9 mouse cellular contexts compared by ENCODE assay signal in the genomic region with DNA sequence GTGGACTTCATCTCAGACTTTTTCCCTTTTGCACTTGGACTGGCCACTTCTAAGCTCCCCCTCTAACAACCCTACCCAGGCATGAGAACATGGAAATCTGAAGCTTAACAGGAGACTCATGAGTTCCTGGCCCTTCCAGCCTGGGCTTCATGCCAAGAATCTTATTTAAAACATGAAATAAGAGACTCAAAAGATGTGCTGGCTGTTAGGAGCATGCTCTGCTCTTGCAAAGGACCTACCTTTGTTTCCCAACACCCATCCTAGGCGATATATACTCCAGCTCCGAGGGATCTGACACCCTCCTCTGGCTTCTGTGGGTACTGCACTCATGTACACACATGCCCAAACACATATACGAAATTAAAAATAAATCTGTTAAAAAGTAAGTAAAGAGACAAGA.
DNase-seq lines count a peak whose midpoint lies in the region; ATAC-seq and TF ChIP-seq lines count a peak whose summit lies in the region.
"Had no signal": no experiment of that assay in that cellular context is flagged by ENCODE, and none has a peak within 500 bp of the region (broad histone marks: within the 10 kb centered on the region; RNA-seq: fewer than 3 reads in every experiment).

No protein-coding gene starts in this region.

- ATAC-seq in lung, embryonic 15.5 days (ENCODE audit: borderline replicate concordance, extremely low read depth, low FRiP score, low TSS enrichment), result peak; percentile 94
- peak; percentile 26; the same call in 1 of the 2 replicates for ATAC-seq in forebrain, embryonic 14.5 days
- ATAC-seq in frontal cortex, adult (ENCODE audit: low TSS enrichment), result no peak

- no peak for TF ChIP-seq CTCF in lung, adult 2 months (IDR thresholded peaks at IDR 0.05; ENCODE audit: insufficient read depth, low read length)

- H3K36me3 ChIP-seq in lung, embryonic 15.5 days, result no peaks in the 10 kb centered on the region
- H3K36me3 ChIP-seq in forebrain, embryonic 14.5 days (ENCODE audit: control insufficient read depth, insufficient read depth, low read length), result no peaks in the 10 kb centered on the region

- WGBS in lung, embryonic 15.5 days, result 18% methylated on average over 3 of the region's 3 CpGs
- 30% methylated on average over 3 of the region's 3 CpGs for WGBS in lung, adult 2 months
- 59% methylated on average over 3 of the region's 3 CpGs for WGBS in forebrain, embryonic 14.5 days

- DNase-seq in embryo, embryonic 10.5 days (ENCODE audit: low spot score), result peak; percentile 7
- DNase-seq in embryo, embryonic 9.5 days (ENCODE audit: extremely low spot score), result no peak
- DNase-seq in lung, adult 2 months, result no peak
- DNase-seq in forebrain, embryonic 14.5 days (ENCODE audit: low spot score), result peak; percentile 60
- peak; percentile 3 for DNase-seq in skeletal muscle tissue, adult 2 months (ENCODE audit: low read depth, low spot score)
- no peak for DNase-seq in cerebellum, adult 11 months
- DNase-seq: right cerebral cortex, postnatal 25 days had no signal

- H3K4me3 ChIP-seq in lung, embryonic 15.5 days, result no peak overlapping the region
- H3K4me3 ChIP-seq in lung, adult 2 months (replicated peaks; ENCODE audit: extremely low read depth, low read depth, low read length), result no peak overlapping the region
- no peak overlapping the region for H3K4me3 ChIP-seq in forebrain, embryonic 14.5 days (ENCODE audit: low read depth, low read length)

- no peak for TF ChIP-seq POLR2A in lung, adult 2 months (IDR thresholded peaks at IDR 0.05; ENCODE audit: borderline replicate concordance, extremely low read depth, low read depth, low read length)

- no peak overlapping the region for H3K4me2 ChIP-seq in lung, embryonic 15.5 days
- H3K4me2 ChIP-seq in forebrain, embryonic 14.5 days (ENCODE audit: low read length), result no peak overlapping the region

- no peaks in the 10 kb centered on the region for H3K27me3 ChIP-seq in lung, embryonic 15.5 days
- H3K27me3 ChIP-seq in forebrain, embryonic 14.5 days (replicated peaks; ENCODE audit: control insufficient read depth, insufficient read depth, low read length), result no peaks in the 10 kb centered on the region

- no peaks in the 10 kb centered on the region for H3K9me3 ChIP-seq in lung, embryonic 15.5 days
- H3K9me3 ChIP-seq in forebrain, embryonic 14.5 days (replicated peaks; ENCODE audit: control insufficient read depth, low read length), result no peaks in the 10 kb centered on the region

- H3K9ac ChIP-seq in lung, embryonic 15.5 days, result no peak overlapping the region
- no peak overlapping the region for H3K9ac ChIP-seq in forebrain, embryonic 14.5 days (ENCODE audit: low read length)

- H3K4me1 ChIP-seq in lung, embryonic 15.5 days, result 0 out of 2 replicates have a peak, but pooled peaks cover 6% of the 10 kb centered on the region
- H3K4me1 ChIP-seq in lung, adult 2 months (ENCODE audit: control insufficient read depth, insufficient read depth, low read length), result no peaks in the 10 kb centered on the region
- H3K4me1 ChIP-seq in forebrain, embryonic 14.5 days (ENCODE audit: control insufficient read depth, insufficient read depth, low read length), result no peaks in the 10 kb centered on the region

- peak overlapping the region; percentile 66 for H3K27ac ChIP-seq in lung, embryonic 15.5 days
- H3K27ac ChIP-seq in forebrain, embryonic 14.5 days (ENCODE audit: low read depth, low read length), result no peak overlapping the region

Comparison
In these comparisons a context has a peak if more than half of its experiments do, and no peak if none do; other contexts are left out.
1. DNase-seq: peak in embryo, embryonic 10.5 days (single experiment), forebrain, embryonic 14.5 days (single experiment) and skeletal muscle tissue, adult 2 months (single experiment); none in embryo, embryonic 9.5 days (single experiment), lung, adult 2 months (single experiment) and cerebellum, adult 11 months (single experiment).